Mouse (Mus musculus): ENCODE measurements around the gene Ifngr2.
A peak's percentile ranks its signal among the peaks of the same experiment; 100 is the strongest.
"Not testable (repeated sequence)": the region's sequence is repeated elsewhere in the genome, so short reads cannot be mapped to it uniquely, and the experiment has no call there.

The Ifngr2 gene

DNA sequence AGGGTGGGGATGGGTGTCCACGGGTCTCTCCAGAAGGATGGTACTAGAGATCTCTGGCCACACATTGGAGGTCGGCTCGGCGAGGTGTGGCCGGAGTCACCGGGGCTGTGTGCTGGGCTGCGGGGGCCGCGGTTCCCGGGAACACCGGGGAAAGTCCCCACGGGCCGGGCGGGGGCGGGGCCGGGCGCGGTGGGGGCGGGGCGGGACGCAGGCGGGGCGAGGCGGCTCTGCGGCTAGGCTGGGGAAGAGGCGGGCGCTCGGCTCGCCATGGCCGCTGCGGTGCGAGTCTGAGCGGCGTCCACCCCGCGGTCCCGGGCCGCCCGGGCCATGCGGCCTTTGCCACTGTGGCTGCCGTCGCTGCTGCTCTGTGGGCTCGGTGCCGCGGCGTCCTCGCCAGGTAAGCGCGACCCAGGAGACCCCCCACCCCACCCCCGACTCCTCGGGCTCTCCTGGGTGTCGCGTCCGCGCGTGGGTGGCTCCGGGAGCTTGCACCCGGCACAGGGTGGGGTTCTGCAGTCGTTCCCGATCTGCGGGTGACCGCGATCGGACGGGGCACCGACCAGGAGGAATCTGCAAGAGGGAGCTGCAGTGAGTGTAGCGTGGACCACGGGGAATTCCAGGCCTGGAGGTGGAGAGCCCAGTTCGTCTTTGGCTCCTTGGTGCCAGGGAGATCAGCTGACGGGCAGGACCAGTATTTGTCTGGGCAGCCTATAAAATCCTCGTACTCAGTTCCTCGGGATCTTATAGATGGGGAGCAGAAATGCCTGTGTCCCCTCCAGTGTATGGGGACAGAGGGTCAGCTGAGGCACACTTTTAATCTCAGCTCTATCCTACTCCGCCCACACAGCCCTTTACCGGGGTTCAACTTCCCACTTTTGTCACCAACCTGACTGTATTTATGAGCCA, at the start of gene Ifngr2:
TSS of gene Ifngr2 (plus strand) at position 237 of the 906 bp plus-strand sequence.
- DNase-seq (ENCODE audit: low read depth): no peak

DNA sequence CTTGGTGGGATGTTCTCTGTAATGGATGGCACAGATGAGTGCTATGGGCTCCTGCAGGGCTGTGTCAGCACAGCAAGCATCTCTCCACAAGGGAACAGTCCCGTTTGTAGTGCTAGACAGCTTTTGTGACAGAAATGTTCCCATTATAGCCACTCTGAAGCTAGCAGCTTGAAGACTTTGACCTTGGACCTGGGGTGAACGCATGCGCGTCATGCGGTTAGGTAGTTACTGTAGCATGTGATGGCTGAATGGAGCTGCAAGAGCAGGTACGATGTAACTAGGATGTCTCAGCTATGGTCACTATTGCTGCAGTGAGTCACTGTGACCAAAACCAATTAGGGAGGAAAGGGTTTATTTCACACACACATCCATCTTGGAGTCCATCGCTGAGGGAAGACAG, 48.8 kb upstream of the Ifngr2 start:
- no peak for DNase-seq (ENCODE audit: low read depth)

DNA sequence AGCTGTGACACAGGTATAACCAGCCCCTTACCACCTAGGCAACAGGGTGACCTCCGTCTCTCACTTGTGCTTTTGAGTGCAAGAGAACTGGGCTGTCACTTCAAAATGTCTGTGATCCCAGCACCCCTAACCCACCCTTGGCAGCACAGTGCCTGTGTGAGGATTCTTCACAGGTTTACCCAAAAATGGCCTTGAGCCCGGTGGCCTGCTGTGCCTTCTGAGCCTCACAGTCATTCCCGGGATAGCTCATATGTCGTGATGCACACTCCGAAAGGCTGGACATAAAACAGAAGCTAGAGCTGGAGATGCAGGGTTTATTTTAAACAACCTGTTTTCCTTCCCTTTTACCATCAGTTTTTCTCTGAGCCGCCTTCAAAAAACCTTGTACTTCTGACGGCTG, 42.2 kb upstream of the Ifngr2 start:
- no peak for DNase-seq (ENCODE audit: low read depth)

DNA sequence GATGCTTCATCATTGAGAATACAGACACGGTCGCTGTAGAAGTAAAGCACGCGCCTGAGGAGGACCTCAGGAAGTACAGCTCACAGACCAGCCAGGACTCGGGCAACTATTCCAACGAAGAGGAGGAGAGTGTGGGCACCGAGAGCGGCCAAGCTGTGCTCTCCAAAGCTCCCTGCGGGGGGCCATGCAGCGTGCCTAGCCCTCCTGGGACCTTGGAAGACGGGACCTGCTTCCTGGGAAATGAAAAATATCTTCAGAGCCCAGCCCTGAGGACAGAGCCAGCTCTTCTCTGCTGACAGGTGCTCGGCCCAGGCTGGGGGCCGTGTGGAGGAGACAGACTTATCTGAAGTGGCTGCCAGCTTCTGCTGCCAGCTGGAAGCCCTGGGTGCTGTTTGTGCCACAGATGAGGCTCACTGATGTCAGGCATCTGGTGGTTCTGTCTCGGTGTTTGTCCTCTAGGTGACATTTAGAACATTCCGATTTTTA, 41.7 kb upstream of the Ifngr2 start:
- no peak for DNase-seq (ENCODE audit: low read depth)

DNA sequence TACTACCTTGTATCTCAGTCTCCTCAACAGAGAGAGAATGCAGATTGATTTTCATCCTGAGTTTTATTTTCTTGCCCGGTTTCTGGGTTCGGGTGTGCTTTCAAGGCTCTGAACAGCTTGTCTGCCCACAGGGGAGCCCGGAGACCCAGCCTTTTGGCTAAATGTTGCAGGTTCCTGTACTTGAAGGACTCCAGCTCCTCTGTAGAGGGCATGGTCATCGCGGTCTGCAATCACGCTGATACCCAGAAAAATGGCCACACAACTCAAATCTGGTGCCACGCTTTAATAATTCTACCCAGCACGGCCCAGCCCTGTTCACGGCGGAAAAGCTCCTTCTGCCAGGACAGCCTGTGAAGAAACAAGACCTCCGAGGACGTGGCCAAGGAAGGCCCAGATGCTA, 40.5 kb upstream of the Ifngr2 start:
- DNase-seq (ENCODE audit: low read depth): no peak

DNA sequence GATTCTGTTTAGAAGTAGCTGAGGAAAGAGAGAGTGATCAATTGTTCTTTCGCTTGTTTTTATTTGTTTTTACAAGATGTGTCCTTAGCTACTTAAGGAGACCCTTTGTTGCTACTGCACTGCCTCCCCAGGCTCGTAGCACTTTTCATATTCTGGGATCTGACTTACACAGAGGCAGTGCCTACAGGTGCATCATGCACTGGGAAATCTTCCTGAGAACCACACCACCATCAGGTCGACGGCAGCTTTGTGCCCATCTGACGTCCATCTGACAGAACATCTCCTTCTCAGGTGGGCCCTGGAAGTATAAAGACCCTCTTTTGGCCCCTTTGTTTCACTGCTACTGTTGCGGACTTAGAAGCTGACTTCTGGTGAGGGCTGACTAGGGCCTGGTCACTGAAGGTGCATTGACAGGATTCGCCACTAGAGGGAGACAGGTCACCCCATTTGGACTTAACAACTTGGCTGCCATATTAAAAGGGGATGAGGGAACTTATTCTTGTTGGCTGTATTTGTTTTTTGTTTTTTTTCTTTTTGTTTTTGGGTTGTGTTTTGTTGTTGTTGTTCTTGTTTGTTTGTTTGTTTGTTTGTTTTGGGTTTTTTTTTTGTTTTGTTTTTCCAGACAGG, 34.6 kb upstream of the Ifngr2 start:
- peak; percentile 50 for DNase-seq (ENCODE audit: low read depth)

DNA sequence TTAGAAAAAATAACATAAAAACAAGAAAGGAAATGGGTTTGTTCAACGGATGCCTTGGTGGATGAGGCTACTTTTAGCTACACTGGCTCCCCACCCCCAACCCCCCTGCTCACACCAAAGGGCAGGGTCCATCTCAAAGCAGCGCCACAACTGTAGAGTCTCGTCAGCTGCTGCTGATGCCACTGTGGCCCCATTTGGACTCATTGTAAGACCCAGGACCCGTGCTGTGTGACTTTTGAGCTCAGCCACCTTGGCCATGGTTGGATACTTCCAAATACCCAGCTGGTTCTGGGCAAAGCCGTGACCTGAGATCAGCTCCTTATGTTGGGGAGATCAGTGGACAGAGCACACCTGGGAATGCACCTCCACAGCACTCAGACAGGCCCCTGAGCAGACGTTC, 33.8 kb upstream of the Ifngr2 start:
- no peak for DNase-seq (ENCODE audit: low read depth)

DNA sequence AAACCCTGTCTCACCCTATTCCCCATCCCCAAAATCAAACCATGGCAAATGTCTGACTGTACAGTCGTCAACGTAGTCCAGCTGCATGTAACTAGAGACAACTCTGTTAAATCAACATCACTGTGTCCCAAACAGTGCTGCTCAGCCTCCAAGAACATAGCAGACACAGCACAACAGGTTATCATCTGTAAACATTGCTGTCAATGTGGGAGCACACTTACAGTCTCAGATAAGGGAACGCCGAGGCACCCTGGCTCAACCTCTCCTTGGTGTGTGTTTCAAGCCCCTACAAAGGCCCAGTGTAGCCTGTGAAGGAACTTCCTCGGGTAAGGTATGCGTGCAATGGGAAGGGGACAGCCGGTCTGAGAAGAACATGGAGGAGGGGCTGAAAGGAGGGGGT, 29.9 kb upstream of the Ifngr2 start:
- DNase-seq (ENCODE audit: low read depth): no peak

DNA sequence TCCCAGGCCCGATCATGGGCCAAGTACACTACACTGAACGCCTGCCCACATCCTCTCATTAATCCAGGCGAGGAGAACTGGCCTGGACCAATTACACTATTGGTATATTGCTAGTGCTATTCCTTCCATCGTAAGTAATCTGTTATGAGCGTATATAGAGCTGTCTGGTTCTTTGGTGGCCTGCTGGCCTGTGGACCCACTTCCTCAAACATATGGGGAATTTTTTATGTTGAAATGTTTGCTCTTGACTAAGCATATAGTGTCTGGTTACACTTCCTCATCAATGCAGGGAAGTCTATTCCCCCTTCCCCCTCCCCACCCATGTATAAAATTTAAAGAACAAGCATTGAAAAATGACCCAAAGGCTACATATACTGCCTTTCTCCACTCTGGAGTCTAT, 24.8 kb upstream of the Ifngr2 start:
- no peak for DNase-seq (ENCODE audit: low read depth)

DNA sequence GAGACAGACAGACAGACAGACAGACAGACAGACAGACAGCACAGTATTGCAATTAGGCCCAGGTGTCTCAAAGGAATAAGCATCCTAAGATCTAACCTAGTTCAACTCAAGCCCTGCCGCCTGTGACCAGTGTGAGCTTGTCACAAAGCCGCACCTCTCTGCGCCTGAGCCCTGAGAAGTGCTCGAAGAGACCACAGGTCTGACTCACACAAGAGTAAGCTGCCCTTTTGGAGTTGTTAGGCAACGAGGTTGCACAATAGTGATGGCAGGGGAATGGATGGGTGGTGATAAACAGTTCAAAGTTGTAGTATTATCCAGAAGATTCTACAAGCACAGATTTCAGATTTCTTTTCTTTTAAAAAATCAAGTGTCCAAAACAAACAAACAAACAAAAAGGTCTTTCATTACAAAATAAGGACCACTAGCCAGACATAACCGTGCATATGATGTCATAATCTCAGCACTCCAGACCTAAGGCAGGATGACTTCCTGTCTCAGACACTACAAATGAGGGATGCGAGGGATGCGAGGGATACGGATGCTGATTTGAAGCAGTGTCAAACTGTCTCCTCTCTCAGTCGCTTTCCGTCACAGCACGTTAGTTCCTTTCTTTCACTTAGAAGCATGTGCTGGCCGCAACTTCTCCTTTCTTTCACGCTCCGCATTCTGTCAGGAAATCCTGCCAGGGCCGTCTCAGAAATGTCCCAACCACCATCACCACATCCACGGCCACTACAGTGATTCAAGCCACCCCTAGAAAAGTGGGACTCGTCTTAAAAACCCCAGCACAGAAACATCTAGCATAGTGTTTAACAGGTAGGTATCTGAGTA, 24.2 kb upstream of the Ifngr2 start:
- DNase-seq (ENCODE audit: low read depth): peak; percentile 79

DNA sequence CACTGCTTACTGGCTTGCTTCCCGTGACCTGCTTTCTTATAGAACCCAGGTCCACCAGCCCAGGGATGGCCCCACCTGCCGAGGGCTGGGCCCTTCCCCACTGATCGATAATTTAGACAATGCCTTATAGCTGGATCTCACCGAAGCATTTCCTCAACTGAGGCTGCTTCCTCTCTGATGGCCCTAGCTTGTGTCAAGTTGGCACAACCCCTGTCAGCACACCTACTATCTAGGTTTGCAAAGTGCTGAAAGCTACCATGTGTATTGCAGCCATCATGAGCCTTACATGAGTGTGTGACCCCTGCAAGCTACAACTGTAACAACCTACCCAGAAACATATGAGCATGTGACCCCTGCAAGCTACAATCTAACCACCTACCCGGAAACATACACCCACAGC, 22.7 kb upstream of the Ifngr2 start:
- DNase-seq (ENCODE audit: low read depth): no peak

DNA sequence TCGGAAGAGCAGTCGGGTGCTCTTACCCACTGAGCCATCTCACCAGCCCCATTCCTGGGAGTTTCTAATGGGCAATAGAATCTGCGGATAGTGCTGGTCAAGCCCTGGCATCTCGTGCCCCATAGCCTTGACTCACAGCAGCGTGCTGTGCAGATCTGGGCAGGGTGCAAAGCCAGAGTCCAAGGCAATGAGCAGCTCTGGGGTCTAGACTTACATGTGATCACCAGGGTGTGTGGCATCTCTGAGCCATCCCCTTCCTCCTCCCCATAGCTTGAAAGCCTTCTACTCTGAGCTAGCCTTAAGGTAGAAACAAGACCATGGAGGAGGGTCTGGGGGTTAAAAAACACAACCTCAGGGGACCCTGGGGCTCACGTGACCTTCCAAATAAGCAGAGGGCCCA, 20.6 kb upstream of the Ifngr2 start:
- no peak for DNase-seq (ENCODE audit: low read depth)

DNA sequence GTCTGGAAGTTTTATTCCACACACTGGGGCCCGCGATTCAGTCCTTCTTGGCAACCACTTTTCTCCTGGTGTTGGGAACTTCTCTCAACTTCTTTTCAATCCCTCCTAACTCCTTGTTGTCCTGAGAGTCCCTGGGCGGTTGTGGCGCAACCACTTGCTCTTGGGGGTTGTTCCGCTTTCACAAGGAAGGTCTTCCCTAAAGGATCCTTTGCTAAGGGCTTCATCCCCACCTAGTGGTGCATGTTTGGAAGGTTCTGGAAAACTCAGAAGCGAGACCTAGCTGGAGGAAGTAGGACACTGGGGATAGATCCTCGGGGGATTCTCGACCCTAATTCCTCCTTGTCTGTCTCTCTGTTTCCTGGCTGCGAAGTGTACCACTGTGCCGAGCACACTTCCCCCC, 19.8 kb upstream of the Ifngr2 start:
- DNase-seq (ENCODE audit: low read depth): no peak

DNA sequence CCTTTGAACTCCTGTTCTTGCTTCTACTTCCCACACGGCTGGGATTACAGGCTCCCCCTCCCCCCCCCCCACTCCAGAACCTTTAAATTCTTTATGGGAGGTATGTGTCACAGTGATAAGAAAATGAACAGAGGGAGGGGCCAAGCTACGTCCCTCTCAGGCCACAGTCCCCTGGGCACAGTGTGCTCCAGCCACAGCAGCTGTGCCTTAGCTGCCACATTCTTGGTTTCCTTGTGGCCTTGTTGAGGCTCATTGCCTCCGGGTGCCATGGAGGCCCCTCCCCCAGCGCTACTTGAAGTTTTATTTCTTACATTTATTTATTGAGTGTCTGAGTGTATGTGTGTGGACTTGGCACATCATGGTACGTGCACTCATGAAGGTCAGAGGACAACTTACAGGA, 19.4 kb upstream of the Ifngr2 start:
- no peak for DNase-seq (ENCODE audit: low read depth)

DNA sequence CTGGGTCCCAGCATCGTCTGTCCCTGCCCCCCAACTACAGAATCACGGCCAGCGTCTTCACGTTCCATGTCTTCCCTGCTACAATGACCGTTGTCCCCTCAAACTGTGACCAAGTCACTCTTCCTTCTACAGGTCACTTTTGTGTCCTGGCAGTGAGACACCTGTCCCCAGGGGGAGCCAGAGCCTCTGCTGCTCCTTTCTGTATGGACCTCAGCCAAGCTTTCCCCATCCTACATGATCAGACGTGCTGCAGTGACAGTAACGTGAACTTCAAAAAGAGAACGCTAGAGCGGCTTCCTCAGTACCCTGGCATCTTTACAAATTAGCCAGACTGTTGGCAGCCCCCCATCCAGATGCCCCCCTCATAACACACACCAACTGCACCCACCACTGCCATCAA, 18.3 kb upstream of the Ifngr2 start:
- no peak for DNase-seq (ENCODE audit: low read depth)

DNA sequence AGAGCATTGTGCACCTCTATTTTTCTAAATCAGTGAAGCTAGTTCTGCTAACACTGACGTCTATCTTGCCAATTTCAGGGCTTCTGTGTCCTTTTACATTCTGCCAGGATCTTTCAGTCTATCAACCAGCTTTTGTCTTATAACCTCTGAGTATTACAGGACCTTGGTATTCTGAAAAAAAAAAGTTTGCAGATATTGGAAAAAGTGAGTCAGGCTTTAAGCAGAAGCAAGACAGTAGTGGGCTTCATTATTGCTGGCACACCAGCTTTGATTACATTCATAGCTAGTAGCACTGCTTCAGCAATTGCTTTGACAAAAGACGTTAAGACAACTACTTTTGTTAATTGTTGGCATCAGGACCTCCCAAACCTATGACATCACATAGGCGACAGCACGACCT, 16.0 kb upstream of the Ifngr2 start:
- not testable (repeated sequence) for DNase-seq (ENCODE audit: low read depth)

DNA sequence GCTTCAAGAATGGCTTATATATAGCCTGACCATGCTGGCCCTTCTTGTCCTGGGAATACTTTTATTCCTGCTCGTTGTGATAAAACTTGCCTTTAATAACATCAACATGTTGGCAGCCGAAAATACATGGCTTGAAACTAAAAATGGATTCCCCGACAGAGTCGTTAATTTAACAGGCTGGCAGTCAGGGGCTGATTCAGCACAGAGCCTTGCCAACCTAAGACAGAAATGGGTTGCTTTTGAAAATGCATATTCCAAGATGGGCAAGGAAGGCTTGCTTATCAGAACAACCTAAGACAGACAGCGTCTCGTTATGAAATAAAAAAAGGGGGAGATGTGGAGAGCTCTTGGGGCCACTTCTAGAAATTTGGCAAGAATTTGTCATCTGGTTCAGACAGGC, 15.0 kb upstream of the Ifngr2 start:
- no peak for DNase-seq (ENCODE audit: low read depth)

DNA sequence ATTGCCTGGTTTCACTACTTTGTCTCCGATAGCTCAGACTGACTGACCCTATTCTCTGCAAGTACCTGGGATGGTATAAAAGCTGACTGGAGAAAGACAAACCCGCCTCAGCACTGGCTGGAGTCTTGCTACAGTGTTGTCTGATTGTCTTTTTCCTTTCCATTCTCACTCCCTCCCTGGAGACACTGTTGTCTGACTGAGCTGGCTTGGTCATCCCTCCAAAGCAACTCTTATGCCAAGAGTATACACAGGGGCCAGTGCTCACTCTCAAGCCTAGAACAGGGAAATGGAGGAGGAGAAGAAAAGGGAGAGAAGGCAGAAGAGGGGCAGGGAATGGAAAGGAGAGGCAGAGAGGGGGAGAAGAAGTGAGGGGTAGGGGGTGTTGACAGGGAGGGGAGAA, 14.4 kb upstream of the Ifngr2 start:
- DNase-seq (ENCODE audit: low read depth): no peak

DNA sequence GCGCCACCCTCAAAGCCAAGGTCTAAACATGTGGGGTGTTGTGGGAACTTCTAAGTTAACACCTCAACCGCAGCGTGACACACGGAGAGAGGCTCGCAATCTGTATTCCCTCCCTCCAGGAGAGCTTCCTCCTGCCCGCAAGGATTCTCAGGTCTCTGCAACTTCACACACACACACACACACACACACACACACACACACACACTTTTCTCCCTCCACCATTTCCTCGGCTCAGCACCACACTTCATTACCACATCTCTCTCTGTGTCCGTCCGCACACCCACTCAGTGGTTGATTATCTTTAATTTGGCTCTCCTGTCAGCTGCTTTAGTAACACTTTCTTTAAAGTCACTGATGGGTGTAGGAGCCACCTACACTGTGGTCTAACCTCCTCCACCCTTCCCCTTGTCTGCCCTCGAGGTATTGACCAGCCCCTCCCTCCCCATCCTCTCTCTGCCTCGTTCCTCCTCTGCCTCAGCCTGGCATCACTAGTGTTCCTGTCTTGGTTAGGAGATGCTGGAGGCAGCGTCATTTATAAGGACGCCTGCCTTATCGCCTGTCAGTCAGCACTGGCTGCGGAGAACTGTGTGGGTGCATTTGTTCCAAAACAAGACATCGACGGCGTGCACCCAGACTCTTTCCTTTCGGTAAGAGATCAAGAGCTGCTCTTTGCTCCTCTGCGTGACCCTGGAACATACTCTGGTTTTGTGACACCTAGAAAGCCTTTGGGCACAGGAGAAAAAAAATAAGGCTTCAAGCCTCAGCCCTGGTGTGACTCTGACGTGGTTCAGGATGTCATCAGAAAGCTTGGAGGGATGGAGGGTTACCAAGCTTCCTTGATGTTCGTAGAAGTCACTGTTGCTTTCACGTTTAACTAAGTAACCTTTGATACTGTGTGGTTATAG, 13.5 kb upstream of the Ifngr2 start:
- DNase-seq (ENCODE audit: low read depth): no peak

DNA sequence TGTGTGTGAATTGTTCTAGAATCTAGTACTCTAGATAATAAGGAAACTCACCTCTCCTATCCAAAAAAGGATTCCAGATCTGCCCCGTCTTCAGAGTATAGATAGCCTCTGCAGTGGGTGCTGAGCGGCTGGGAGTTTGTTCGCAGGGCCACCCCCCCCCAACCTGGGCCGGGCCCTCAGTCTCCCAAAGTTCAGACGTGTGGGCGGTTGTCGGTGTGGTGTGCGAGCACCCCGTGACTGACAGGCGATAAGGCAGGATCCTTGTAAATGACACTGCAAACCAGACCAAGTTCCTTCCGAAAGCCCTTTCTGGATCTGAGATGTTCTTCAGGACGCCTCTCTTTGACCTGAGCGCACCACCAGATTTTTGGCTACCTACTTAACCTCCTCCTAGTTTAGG, 12.4 kb upstream of the Ifngr2 start:
- peak; percentile 56 for DNase-seq (ENCODE audit: low read depth)

DNA sequence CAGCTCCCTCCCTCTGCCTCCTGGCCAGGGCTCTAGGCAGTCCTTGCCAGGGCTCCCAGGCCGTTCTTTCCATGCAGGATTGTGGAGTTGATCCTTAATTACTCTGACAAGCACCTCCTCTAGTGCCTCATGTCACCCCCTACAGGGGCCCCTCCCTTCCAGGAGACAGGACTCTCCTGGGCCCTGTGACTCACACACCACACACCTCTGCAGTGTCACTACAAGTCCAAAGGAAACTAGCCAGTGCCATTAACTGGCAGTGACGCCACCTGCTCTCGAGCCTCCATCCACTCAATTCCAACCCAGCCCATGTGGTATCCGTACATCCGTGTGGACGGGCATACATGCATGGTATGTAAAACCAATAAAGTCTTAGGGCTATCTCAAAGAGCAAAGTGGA, 12.0 kb upstream of the Ifngr2 start:
- no peak for DNase-seq (ENCODE audit: low read depth)

DNA sequence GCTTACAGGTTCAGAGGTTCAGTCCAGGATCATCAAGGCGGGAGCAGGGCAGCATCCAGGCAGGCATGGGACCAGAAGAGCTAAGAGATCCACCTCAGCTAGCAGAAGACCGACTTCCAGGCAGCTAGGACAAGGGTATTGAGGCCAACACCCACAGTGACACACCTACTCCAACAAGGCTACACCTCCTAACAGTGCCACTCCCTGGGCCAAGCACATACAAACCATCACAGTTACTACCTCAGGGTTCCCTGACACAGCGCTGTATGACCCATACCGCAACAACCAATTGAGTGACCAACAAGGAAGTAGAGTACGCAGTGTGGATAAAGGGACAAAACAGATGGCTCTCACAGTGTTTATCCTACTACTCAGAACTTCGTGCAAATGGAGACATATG, 10.5 kb upstream of the Ifngr2 start:
- no peak for DNase-seq (ENCODE audit: low read depth)

Data from fibroblast of lung, adult 2 months (primary cell).